Mouse (Mus musculus) heart, postnatal 36 days (tissue): ENCODE measurements around the gene Zfp131. TPM values are rescaled to one million over a fixed set of nuclear protein-coding genes. Genes with fewer than 3 reads are reported as not detected.

Experiments
- total RNA-seq, 2 experiments: library from RNA; stranded (reverse); gene quantifications; 2 replicates each; pipeline ENCODE4 v1.2.3; 2021

Zfp131 gene
- total RNA-seq, 2 experiments from 2014 or later, result 17.0 to 19.0 TPM

Other genes with a start within 250 kb of the Zfp131 start
- not detected for gene Ccl28, start 167.1 kb downstream of the Zfp131 start, total RNA-seq
- gene Hmgcs1, start 100.5 kb downstream of the Zfp131 start, total RNA-seq, result 10 to 100 TPM; 38.6 to 39.0 TPM
- 1 to 10 TPM; 1.2 to 1.6 TPM for gene Nim1k, start 35.0 kb downstream of the Zfp131 start, total RNA-seq
- not detected for gene AF067063, start 39.3 kb upstream of the Zfp131 start, total RNA-seq
- not detected for gene D13Ertd608e, start 45.1 kb upstream of the Zfp131 start, total RNA-seq
- not detected for gene Tcstv1, start 103.9 kb upstream of the Zfp131 start, total RNA-seq
- gene Gm21761, start 138.4 kb upstream of the Zfp131 start, total RNA-seq, result not detected
- not detected for gene B020031M17Rik, start 159.9 kb upstream of the Zfp131 start, total RNA-seq
- not detected for gene Gm36079, start 236.1 kb upstream of the Zfp131 start, total RNA-seq